Mouse (Mus musculus): ENCODE measurements at regions not wholly inside any gene's neighbourhood (a gene's known extent, or its start where the extent isn't known, plus 50 kb on each side); places are given as distances from the start of the nearest gene placed in this dataset.
A peak's percentile ranks its signal among the peaks of the same experiment; 100 is the strongest.

DNA sequence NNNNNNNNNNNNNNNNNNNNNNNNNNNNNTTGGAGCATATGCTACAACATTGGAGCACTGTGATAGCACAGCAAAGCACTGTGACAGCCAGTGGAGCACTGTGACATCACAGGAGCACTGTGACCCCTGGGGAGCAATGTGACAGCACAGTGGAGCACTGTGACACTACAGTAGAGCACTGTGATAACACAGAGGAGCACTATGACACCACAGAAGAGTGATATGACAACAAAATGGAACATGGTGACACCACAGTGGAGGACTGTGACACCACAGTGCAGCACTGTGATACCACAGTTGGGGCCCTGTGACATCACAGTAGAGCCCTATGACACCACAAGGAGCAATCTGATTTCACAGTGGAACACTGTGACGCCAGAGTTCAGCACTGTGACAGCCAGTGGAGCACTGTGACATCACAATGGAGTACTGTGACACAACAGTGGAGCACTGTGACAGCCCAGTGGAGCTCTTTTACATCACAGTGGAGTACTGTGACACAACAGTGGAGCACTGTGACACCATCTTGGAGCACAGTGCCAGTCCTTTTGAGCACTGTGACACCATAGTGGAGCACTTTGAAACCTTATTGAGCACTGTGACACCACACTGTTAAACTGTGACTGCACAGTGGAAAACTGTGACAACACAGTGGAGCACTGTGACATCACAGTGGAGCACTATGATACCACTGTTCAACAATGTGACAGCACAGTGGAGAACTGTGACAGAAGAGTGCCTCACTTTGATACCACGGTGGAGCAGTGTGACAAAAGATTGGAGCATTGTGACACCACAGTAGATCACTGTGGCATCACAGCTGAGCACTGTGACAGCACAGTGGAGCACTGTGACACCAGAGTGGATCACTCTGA lies 116.9 kb upstream of the Vmn1r2 start:
- H3K4me3 ChIP-seq: no peak overlapping the region
- H3K4me1 ChIP-seq: no peaks in the 10 kb centered on the region
- no peak overlapping the region for H3K27ac ChIP-seq (replicated peaks)
- H3K9ac ChIP-seq (replicated peaks): no peak overlapping the region
- peaks cover 54% of the 10 kb centered on the region for H3K9me3 ChIP-seq
- no peaks in the 10 kb centered on the region for H3K27me3 ChIP-seq
- no peak overlapping the region for H3K4me2 ChIP-seq (replicated peaks)
- 51% methylated on average over 2 of the region's 2 CpGs for WGBS
- ATAC-seq (replicated peaks): peak; percentile 51
- 0 out of 2 replicates have a peak, but pooled peaks cover 3% of the 10 kb centered on the region for H3K36me3 ChIP-seq

DNA sequence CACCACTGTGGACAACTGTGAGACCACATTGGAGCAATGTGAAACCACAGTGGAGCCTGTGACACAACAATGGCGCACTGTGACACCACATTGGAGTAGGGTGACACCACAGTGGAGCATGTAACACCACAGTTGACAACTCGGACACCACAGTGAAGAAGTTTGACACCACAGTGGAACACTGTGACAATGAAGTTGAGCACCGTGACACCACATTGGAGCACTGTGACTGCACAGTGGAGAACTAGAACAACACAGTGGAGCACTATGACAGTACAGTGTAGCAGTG lies 116.3 kb upstream of the Vmn1r2 start:
- H3K9me3 ChIP-seq: peaks cover 60% of the 10 kb centered on the region
- WGBS: 85% methylated on average over 3 of the region's 3 CpGs
- H3K9ac ChIP-seq (replicated peaks): no peak overlapping the region

DNA sequence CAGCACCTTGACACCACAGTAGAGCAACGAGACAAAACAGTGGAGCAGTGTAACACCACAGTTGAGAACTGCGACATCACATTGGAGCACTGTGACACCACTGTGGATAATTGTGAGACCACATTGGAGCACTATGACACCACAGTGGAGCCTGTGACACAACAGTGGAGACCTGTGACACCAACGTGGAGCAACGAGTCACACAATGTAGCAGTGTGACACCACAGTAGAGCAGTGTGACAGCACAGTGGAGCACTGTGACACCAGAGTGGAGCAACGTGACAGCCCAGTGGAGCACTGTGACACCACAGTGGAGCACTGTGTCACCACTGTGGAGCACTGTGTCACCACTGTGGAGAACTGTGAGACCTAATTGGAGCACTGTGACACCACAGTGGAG lies 115.9 kb upstream of the Vmn1r2 start:
- H3K36me3 ChIP-seq: 0 out of 2 replicates have a peak, but pooled peaks cover 3% of the 10 kb centered on the region
- no peak overlapping the region for H3K27ac ChIP-seq (replicated peaks)
- H3K9ac ChIP-seq (replicated peaks): no peak overlapping the region
- no peaks in the 10 kb centered on the region for H3K27me3 ChIP-seq
- no peak overlapping the region for H3K4me3 ChIP-seq
- no peak for ATAC-seq (replicated peaks)
- 70% methylated on average over 5 of the region's 5 CpGs for WGBS
- no peaks in the 10 kb centered on the region for H3K4me1 ChIP-seq
- H3K9me3 ChIP-seq: peaks cover 64% of the 10 kb centered on the region
- H3K4me2 ChIP-seq (replicated peaks): no peak overlapping the region

More for the DNA sequence above, 116.3 kb upstream of the Vmn1r2 start:
- Histone ChIP-seq H3K27me3 (no peaks in the 10 kb centered on the region), H3K36me3 (0 out of 2 replicates have a peak, but pooled peaks cover 3% of the 10 kb centered on the region), H3K4me3 (no peak overlapping the region), H3K27ac (replicated peaks) (no peak overlapping the region), H3K4me1 (no peaks in the 10 kb centered on the region), H3K4me2 (replicated peaks) (no peak overlapping the region)
- no peak for ATAC-seq (replicated peaks)

DNA sequence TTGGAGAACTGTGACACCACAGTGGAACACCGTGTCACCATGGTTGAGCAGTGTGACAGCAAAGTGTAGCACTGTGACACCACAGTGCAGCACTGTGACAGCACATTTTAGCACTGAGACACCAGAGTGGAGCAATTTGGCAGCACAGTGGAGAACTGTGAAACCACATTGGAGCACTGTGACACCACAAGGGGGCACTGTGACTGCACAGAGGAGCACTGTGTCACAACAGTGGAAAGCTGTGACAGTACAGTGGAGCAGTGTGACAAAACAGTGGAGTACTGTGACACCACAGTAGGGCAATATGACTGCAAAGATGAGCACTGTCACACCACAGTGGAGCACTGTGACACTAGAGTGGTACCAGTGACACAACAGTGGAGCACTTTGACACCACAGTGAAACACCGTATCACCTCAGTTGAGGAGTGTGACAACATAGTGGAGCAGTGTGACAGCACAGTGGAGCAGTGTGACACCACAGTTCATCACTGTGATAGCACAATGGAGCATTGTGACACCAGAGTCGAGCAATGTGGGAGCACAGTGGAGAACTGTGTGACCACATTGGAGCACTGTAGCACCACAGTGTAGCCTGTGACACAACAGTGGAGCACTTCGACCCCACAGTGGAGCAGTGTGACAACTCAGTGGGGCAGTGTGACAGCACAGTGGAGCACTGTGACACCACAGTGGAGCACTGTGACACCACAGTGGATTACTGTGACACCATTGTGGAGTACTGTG lies 114.6 kb upstream of the Vmn1r2 start:
- 81% methylated on average over 4 of the region's 4 CpGs for WGBS
- peak; percentile 27; the same call in 1 of the 2 replicates for ATAC-seq (replicated peaks)

DNA sequence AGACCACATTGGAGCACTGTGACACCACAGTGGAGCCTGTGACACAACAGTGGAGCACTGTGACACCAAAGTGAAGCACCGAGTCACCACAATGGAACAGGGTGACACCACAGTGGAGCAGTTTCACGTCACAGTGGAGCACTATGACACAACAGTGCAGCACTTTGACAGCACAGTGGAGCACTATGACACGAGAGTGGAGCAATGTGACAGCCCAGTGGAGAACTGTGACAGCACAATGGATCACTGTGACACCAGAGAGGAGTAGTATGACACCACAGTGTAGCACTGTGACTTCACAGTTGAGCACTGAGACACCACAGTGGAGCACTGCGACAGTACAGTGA lies 114.1 kb upstream of the Vmn1r2 start:
- Histone ChIP-seq H3K4me2 (replicated peaks) (no peak overlapping the region), H3K9ac (replicated peaks) (no peak overlapping the region), H3K27ac (replicated peaks) (no peak overlapping the region), H3K27me3 (no peaks in the 10 kb centered on the region), H3K9me3 (peaks cover 66% of the 10 kb centered on the region), H3K36me3 (0 out of 2 replicates have a peak, but pooled peaks cover 3% of the 10 kb centered on the region), H3K4me1 (no peaks in the 10 kb centered on the region), H3K4me3 (no peak overlapping the region)
- 63% methylated on average over 4 of the region's 4 CpGs for WGBS
- peak; percentile 12; the same call in 1 of the 2 replicates for ATAC-seq (replicated peaks)

More for the DNA sequence above, 114.6 kb upstream of the Vmn1r2 start:
- no peak overlapping the region for H3K9ac ChIP-seq (replicated peaks)
- no peaks in the 10 kb centered on the region for H3K27me3 ChIP-seq
- no peak overlapping the region for H3K27ac ChIP-seq (replicated peaks)
- peaks cover 66% of the 10 kb centered on the region for H3K9me3 ChIP-seq
- H3K4me3 ChIP-seq: no peak overlapping the region
- H3K36me3 ChIP-seq: 0 out of 2 replicates have a peak, but pooled peaks cover 3% of the 10 kb centered on the region
- H3K4me1 ChIP-seq: no peaks in the 10 kb centered on the region
- no peak overlapping the region for H3K4me2 ChIP-seq (replicated peaks)

DNA sequence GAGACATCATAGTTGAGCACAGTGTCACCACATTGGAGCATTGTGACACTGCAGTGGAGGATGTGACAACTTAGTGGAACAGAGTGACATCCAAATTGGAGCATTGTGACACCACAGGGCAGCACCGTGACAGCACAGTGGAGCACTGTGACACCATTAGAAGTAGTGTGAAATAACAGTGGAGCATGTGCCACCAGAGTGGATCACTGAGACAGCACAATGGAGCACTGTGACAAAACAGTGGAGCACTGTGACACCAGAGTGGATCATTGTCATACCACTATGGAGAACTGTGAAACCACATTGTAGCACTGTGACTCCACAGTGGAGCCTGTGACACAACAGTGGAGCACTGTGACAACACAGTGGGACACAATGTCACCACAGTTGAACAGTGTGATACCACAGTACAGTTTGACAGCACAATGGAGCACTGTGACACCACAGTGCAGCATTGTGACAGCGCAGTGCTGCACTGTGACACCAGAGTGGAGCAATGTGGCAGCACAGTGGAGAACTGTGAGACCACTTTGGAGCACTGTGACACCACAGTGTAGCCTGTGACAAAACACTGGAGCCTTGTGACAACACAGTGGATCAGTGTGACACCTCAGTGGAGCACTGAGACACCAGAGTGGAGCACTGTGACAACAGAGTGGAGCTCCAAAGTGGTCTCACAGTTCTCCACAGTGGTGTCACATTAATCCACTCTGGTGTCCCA lies 113.5 kb upstream of the Vmn1r2 start:
- ATAC-seq (replicated peaks): no peak
- H3K36me3 ChIP-seq: 0 out of 2 replicates have a peak, but pooled peaks cover 3% of the 10 kb centered on the region
- H3K4me2 ChIP-seq (replicated peaks): no peak overlapping the region
- H3K9me3 ChIP-seq: peaks cover 70% of the 10 kb centered on the region
- no peak overlapping the region for H3K4me3 ChIP-seq
- WGBS: 89% methylated on average over 2 of the region's 2 CpGs
- no peaks in the 10 kb centered on the region for H3K4me1 ChIP-seq
- H3K9ac ChIP-seq (replicated peaks): no peak overlapping the region
- no peak overlapping the region for H3K27ac ChIP-seq (replicated peaks)
- H3K27me3 ChIP-seq: no peaks in the 10 kb centered on the region

DNA sequence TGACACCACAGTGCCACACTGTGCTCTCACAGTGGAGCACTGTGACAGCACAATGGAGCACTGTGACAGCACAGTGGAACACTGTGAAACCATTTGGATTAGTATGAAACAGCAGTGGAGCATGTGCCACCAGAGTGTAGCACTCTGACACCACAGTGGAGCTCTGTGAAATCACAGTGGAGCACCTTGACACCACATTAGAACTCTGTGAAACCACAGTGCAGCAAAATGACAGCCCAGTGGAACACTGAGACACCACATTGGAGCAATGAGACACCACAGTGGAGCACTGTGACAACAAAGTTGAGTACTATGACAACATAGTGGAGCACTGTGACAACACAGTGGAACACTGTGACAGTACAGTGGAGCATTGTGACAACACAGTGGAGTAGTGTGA lies 112.2 kb upstream of the Vmn1r2 start:
- Histone ChIP-seq H3K4me3 (no peak overlapping the region), H3K4me1 (no peaks in the 10 kb centered on the region), H3K27me3 (no peaks in the 10 kb centered on the region), H3K9me3 (peaks cover 79% of the 10 kb centered on the region), H3K4me2 (replicated peaks) (no peak overlapping the region), H3K36me3 (0 out of 2 replicates have a peak, but pooled peaks cover 3% of the 10 kb centered on the region), H3K9ac (replicated peaks) (no peak overlapping the region), H3K27ac (replicated peaks) (no peak overlapping the region)
- no peak for ATAC-seq (replicated peaks)

GRCm38 (mm10) chr4:3055396-3055795 lies 111.7 kb upstream of the Vmn1r2 start:
- Histone ChIP-seq H3K36me3 (no peaks in the 10 kb centered on the region), H3K4me1 (no peaks in the 10 kb centered on the region), H3K4me2 (replicated peaks) (no peak overlapping the region), H3K4me3 (no peak overlapping the region), H3K9ac (replicated peaks) (no peak overlapping the region), H3K27me3 (no peaks in the 10 kb centered on the region), H3K27ac (replicated peaks) (no peak overlapping the region), H3K9me3 (peaks cover 74% of the 10 kb centered on the region)
- ATAC-seq (replicated peaks): no peak
- WGBS: 94% methylated on average over 1 of the region's 1 CpGs

- 60% methylated on average over 2 of the region's 2 CpGs for WGBS
- Histone ChIP-seq H3K4me3 (no peak overlapping the region), H3K27me3 (no peaks in the 10 kb centered on the region), H3K9ac (replicated peaks) (no peak overlapping the region), H3K9me3 (peaks cover 56% of the 10 kb centered on the region), H3K4me2 (replicated peaks) (no peak overlapping the region), H3K4me1 (no peaks in the 10 kb centered on the region), H3K36me3 (no peaks in the 10 kb centered on the region), H3K27ac (replicated peaks) (no peak overlapping the region)
- ATAC-seq (replicated peaks): no peak
Observed at GRCm38 (mm10) chr4:3059511-3060054, 107.5 kb upstream of the Vmn1r2 start.

DNA sequence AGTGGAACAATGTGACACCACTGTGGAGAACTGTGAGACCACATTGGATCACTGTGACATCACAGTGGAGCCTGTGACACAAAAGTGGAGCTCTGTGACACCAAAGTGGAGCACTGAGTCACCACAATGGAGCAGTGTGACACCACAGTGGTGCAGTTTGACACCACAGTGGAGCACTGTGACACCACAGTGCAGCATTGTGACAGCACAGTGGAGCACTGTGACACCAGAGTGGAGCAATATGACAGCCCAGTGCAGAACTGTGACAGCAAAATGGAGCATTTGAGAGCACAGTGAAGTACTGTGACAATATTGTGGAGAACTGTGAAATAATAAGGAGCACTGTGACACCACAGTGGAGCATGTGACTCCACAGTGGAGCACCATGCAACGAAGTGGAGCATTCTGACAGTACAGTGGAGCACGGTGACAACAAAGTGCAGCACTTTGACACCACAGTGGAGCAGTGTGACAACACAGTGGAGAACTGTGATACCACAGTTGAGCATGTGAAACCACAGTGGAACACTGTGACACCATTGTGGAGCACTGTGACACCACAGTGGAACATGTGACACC lies 105.0 kb upstream of the Vmn1r2 start:
- peaks cover 56% of the 10 kb centered on the region for H3K9me3 ChIP-seq
- no peak for ATAC-seq (replicated peaks)
- 57% methylated on average over 2 of the region's 2 CpGs for WGBS

GRCm38 (mm10) chr4:3063966-3064365 lies 103.2 kb upstream of the Vmn1r2 start:
- H3K4me1 ChIP-seq: no peaks in the 10 kb centered on the region
- no peak overlapping the region for H3K4me3 ChIP-seq
- H3K27me3 ChIP-seq: no peaks in the 10 kb centered on the region
- ATAC-seq (replicated peaks): no peak
- peaks cover 68% of the 10 kb centered on the region for H3K9me3 ChIP-seq
- no peak overlapping the region for H3K4me2 ChIP-seq (replicated peaks)
- 52% methylated on average over 3 of the region's 3 CpGs for WGBS
- H3K36me3 ChIP-seq: no peaks in the 10 kb centered on the region
- H3K27ac ChIP-seq (replicated peaks): no peak overlapping the region
- no peak overlapping the region for H3K9ac ChIP-seq (replicated peaks)

More for the DNA sequence above, 105.0 kb upstream of the Vmn1r2 start:
- Histone ChIP-seq H3K27ac (replicated peaks) (no peak overlapping the region), H3K36me3 (no peaks in the 10 kb centered on the region), H3K4me3 (no peak overlapping the region), H3K4me2 (replicated peaks) (no peak overlapping the region), H3K27me3 (no peaks in the 10 kb centered on the region), H3K4me1 (no peaks in the 10 kb centered on the region), H3K9ac (replicated peaks) (no peak overlapping the region)
